Mouse (Mus musculus): ENCODE data around the gene Efcab6. TPM values are rescaled to one million over a fixed set of nuclear protein-coding genes. Genes with fewer than 3 reads are reported as not detected.

The Efcab6 gene
- polyA plus RNA-seq, 1 experiment from 2014 or later, result not detected

DNA sequence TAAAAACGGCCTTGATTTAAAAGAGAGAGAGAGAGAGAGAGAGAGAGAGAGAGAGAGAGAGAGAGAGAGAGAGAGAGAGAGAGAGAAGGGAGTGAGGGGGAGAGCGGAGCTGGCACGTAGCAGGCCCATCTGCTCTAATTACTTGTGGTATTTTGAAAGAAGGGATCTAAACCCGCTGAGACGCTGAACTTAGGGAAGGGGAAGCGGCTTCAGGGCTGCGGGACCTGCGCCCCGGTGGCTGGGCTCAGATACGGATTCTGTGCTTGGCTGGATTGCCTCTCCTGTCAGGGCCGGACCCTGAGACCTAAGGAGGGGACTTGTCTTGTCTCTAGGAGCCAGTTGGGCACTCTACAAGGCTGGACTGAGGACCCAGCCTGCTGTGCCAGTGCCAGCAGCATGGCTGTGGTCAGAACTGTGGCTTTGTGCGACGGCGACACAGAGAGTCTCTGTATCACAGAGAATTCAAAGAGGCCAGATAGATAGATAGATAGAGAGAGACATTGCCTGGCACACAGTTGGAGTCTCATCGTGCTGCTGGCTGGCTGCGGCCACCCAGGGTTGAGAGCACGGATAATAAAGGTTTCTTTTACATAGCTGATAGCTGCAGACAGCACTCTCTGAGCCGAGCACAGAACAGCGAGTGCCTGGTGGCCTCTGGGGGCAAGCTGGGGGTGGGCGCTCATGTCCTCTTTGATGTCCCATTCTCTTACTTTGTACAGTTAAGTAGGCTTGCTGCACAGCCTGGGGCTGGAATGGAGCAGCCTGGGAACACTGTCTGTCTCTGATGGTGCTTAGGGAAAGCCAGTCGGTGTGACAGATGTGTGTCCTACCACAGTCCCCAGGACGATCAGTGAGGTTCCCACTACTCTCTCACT lies 222.0 kb downstream of the Efcab6 start:
- no peak overlapping the region for H3K9ac ChIP-seq
- ATAC-seq (ENCODE audit: insufficient number of reproducible peaks, low FRiP score), result no peak
- no peak overlapping the region for H3K4me3 ChIP-seq
- H3K27ac ChIP-seq (ENCODE audit: poor library complexity, severe bottlenecking), result no peak overlapping the region
- no peaks in the 10 kb centered on the region for H3K36me3 ChIP-seq
- peaks cover 11% of the 10 kb centered on the region for H3K4me1 ChIP-seq (replicated peaks)
- peaks cover 40% of the 10 kb centered on the region for H3K27me3 ChIP-seq (replicated peaks)
- H3K4me2 ChIP-seq, result no peak overlapping the region
- 41% methylated on average over 22 of the region's 22 CpGs for WGBS
- H3K9me3 ChIP-seq (replicated peaks), result no peaks in the 10 kb centered on the region

DNA sequence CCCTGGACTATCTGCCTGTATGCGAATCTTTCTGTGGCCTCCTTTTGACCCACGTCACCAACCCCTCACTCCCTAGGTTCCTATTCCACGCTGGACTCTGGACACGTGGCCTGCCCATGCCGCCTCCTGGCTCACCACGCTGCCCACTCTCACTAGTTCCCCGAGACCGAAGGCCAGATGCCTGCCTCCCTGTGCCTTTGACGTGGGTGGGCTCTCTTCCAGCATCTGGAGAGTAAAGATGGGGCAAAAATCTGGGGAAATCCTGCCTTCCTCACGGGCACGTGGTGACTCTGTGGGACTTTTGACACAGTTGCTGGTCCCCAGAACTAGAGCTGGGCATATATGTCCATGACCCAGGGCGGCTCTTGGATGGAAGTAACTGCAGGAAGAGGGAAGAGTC lies 222.8 kb downstream of the Efcab6 start:
- 85% methylated on average over 12 of the region's 12 CpGs for WGBS
- Histone ChIP-seq H3K9ac (no peak overlapping the region), H3K9me3 (replicated peaks) (no peaks in the 10 kb centered on the region), H3K36me3 (no peaks in the 10 kb centered on the region), H3K27me3 (replicated peaks) (peaks cover 40% of the 10 kb centered on the region), H3K4me2 (no peak overlapping the region), H3K4me3 (no peak overlapping the region), H3K27ac (ENCODE audit: poor library complexity, severe bottlenecking) (no peak overlapping the region), H3K4me1 (replicated peaks) (peaks cover 11% of the 10 kb centered on the region)
- no peak for ATAC-seq (ENCODE audit: insufficient number of reproducible peaks, low FRiP score)

DNA sequence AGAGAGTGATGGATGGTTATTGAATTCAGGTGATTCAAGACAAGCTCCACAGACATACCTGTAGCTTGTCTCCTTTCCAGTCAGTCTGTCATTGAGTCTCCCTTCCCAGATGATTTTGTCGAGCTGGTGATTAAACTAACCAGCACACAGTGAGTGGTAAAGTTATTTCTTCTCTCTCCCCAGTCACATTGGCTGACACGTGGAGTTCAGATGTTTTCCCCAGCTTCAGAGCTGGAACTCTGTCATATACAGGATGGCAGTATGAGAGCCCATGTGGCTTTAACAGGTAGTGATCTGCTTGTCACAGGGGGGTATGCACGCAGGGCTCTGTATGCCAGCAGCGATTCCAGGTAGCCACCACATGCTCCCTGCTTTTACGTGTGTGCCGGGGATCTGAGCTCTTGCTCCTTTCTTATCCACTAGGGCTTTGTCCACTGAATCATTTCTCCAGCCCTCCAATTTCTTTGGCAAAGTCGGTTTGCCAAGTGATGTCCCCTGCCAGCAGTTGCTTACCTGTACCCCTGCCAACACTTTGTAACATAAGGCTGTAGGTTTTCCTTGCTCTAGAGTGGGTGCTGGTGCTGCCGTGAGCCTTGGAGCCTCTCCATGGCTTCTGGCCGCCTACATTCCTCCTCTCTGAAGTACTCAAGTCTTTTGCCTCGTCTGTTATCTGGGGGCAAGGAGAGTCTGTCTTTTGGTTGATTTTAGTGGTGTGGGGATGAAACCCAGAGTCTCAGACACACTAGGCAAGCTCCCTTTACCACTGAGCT lies 224.0 kb downstream of the Efcab6 start:
- no peak overlapping the region for H3K4me2 ChIP-seq
- H3K4me3 ChIP-seq, result no peak overlapping the region
- peaks cover 6% of the 10 kb centered on the region for H3K4me1 ChIP-seq (replicated peaks)
- WGBS, result 57% methylated on average over 10 of the region's 10 CpGs
- H3K27ac ChIP-seq (ENCODE audit: poor library complexity, severe bottlenecking), result no peak overlapping the region
- no peak for ATAC-seq (ENCODE audit: insufficient number of reproducible peaks, low FRiP score)
- no peaks in the 10 kb centered on the region for H3K9me3 ChIP-seq (replicated peaks)
- no peaks in the 10 kb centered on the region for H3K36me3 ChIP-seq
- H3K27me3 ChIP-seq (replicated peaks), result peaks cover 40% of the 10 kb centered on the region
- H3K9ac ChIP-seq, result no peak overlapping the region

DNA sequence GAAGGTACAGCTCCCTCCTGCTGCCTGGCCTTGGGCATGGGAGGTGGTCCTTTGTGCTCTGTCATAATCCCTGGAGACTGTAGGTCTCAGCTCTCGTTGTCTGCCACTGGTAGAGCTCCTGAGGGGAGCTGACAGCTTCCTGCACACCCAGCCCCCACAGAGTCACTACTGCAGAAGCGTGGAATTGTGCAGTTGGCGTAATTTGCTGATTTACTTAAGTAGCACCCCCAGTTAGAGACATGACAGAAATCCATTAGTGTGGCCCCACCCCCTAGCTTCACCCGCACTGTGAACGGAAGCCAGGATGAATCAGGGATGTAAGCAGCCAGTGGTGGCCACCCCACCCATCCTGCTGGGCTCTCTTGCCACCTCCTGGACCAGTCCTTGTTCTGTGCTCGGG lies 232.9 kb downstream of the Efcab6 start:
- Histone ChIP-seq H3K4me1 (replicated peaks) (no peaks in the 10 kb centered on the region), H3K9ac (no peak overlapping the region), H3K27ac (ENCODE audit: poor library complexity, severe bottlenecking) (no peak overlapping the region), H3K4me3 (no peak overlapping the region), H3K36me3 (no peaks in the 10 kb centered on the region), H3K4me2 (no peak overlapping the region), H3K27me3 (replicated peaks) (no peaks in the 10 kb centered on the region), H3K9me3 (replicated peaks) (no peaks in the 10 kb centered on the region)
- no peak for ATAC-seq (ENCODE audit: insufficient number of reproducible peaks, low FRiP score)
- WGBS, result 50% methylated on average over 6 of the region's 6 CpGs

DNA sequence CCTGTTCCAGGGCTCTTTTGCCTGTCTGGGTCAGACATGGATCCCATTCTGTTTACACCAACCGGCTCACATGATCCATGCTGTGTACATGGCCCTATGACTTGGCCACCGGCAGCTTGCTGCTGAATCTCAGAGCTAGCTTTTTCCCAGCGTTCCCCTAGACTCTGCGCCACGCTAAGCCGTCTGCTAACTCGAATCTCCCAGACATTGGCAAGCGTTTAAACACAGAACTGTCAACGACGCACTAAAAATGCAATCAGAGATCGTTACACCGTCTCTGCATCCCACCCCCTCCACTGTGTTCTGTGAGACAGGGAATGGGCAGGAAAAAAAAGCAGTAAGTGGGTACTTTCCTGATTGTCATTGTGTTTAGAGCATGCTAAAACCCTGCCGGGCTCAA lies 236.0 kb downstream of the Efcab6 start:
- no peak overlapping the region for H3K9ac ChIP-seq
- no peak for ATAC-seq (ENCODE audit: insufficient number of reproducible peaks, low FRiP score)

DNA sequence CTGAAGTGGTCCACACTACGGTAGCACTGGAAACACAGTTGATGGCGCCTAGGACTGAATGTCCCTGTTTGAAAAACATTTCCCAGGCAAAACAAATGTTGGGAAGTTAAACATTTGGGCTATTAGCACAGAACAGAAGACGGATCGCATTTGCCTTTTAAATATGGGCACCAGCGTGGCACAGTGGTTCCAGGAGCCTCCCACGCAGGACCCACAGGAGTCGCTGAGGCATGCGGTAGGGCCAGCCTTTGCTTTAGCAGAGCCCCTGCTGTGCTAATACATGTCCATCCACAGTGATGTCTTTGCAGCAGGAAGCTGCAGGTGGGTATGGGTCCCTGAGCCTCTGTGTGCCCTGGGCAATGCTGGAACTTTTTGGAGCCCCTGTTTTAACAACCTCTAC lies 237.2 kb downstream of the Efcab6 start:
- Histone ChIP-seq H3K4me2 (no peak overlapping the region), H3K9ac (no peak overlapping the region), H3K27me3 (replicated peaks) (no peaks in the 10 kb centered on the region), H3K4me3 (no peak overlapping the region), H3K36me3 (no peaks in the 10 kb centered on the region), H3K27ac (ENCODE audit: poor library complexity, severe bottlenecking) (no peak overlapping the region), H3K9me3 (replicated peaks) (no peaks in the 10 kb centered on the region; the same call in 1 of the 2 replicates), H3K4me1 (replicated peaks) (no peaks in the 10 kb centered on the region)
- WGBS, result 79% methylated on average over 8 of the region's 8 CpGs
- no peak for ATAC-seq (ENCODE audit: insufficient number of reproducible peaks, low FRiP score)

More for the DNA sequence above, 236.0 kb downstream of the Efcab6 start:
- no peaks in the 10 kb centered on the region for H3K9me3 ChIP-seq (replicated peaks)
- no peaks in the 10 kb centered on the region for H3K4me1 ChIP-seq (replicated peaks)
- no peak overlapping the region for H3K4me3 ChIP-seq
- 77% methylated on average over 13 of the region's 13 CpGs for WGBS
- no peak overlapping the region for H3K4me2 ChIP-seq
- no peaks in the 10 kb centered on the region for H3K27me3 ChIP-seq (replicated peaks)
- no peaks in the 10 kb centered on the region for H3K36me3 ChIP-seq
- H3K27ac ChIP-seq (ENCODE audit: poor library complexity, severe bottlenecking), result no peak overlapping the region

Other genes with a start within 250 kb of the Efcab6 start
- gene Sult4a1, start 40.4 kb upstream of the Efcab6 start, polyA plus RNA-seq (2016; fragmentation: Nextera tagmentation; extraction: Ambion mirVana), result 0.60 and 0.80 TPM in 2 replicates
- gene Pnpla5, start 57.8 kb upstream of the Efcab6 start, polyA plus RNA-seq (2016; fragmentation: Nextera tagmentation; extraction: Ambion mirVana), result not detected in 2 replicates
- gene Pnpla3, start 102.5 kb upstream of the Efcab6 start, polyA plus RNA-seq (2016; fragmentation: Nextera tagmentation; extraction: Ambion mirVana), result 0.60 and 1.1 TPM in 2 replicates
- gene Samm50, start 126.9 kb upstream of the Efcab6 start, polyA plus RNA-seq (2016; fragmentation: Nextera tagmentation; extraction: Ambion mirVana), result 122 and 125 TPM in 2 replicates
- gene Parvb, start 166.7 kb upstream of the Efcab6 start, polyA plus RNA-seq (2016; fragmentation: Nextera tagmentation; extraction: Ambion mirVana), result 13.5 and 13.8 TPM in 2 replicates

Measured in heart, embryonic 12.5 days (tissue).